Mouse (Mus musculus) thymus, adult 2 months (tissue): ENCODE measurements around the gene Gm45623.

Experiments
- CTCF ChIP-seq: fragments of 200-500 bp; IDR thresholded peaks from 2 replicates; pipeline ENCODE4 v1.5.1; 2012; ENCODE audit warnings: mild to moderate bottlenecking, control low read depth, low read length, moderate library complexity, borderline replicate concordance; ENCODE audit not compliant: control insufficient read depth, poor library complexity, insufficient read depth; ENCODE audit errors: extremely low read depth
- POLR2A ChIP-seq: fragments of 200-500 bp; IDR thresholded peaks from 2 replicates; pipeline ENCODE4 v1.6.1; 2012; ENCODE audit warnings: mild to moderate bottlenecking, low read length, control low read depth, moderate library complexity; ENCODE audit not compliant: control insufficient read depth, poor library complexity, insufficient read depth; ENCODE audit errors: extremely low read depth

- no peak for TF ChIP-seq CTCF
- TF ChIP-seq POLR2A = no peak
Measured at GRCm38 (mm10) chr13:56773262-56773870, 19.7 kb upstream of the Gm45623 start.
